Comparison of ENCODE assay signal across 5 mouse cellular contexts in the genomic region with DNA sequence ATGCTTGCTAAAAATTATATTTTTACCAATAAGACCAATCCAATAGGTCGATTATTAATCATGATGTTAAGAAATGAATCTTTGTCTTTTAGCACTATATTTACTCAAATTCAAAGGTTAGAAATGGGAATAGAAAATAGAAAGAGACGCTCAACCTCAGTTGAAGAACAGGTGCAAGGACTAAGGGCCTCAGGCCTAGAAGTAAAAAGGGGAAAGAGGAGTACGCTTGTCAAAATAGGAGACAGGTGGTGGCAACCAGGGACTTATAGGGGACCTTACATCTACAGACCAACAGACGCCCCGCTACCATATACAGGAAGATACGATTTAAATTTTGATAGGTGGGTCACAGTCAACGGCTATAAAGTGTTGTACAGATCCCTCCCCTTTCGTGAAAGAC.
ATAC-seq lines count a peak whose summit lies in the region.

No protein-coding gene starts in this region.

- peak; percentile 39; the same call in 1 of the 2 replicates for ATAC-seq in common myeloid progenitor, adult 5-6 weeks (replicated peaks; ENCODE audit: low read depth, poor library complexity, severe bottlenecking)
- peak; percentile 42; the same call in 1 of the 2 replicates for ATAC-seq in granulocyte monocyte progenitor cell, adult 5-6 weeks (replicated peaks; ENCODE audit: poor library complexity, severe bottlenecking)
- peak; percentile 53 to 56; a peak in 3 of 4 replicates for ATAC-seq in hematopoietic stem cell, adult 5-6 weeks (replicated peaks in 1 of 2; ENCODE audit: insufficient read depth in 1 of 2, low FRiP score in 2 of 2, low TSS enrichment in 1 of 2, low read depth in 1 of 2, poor library complexity in 2 of 2, severe bottlenecking in 2 of 2)
- ATAC-seq in megakaryocyte, adult 5-6 weeks (ENCODE audit: poor library complexity, severe bottlenecking), result 0 out of 2 replicates have a peak, but pooled peaks have one; percentile 22
- ATAC-seq in megakaryocyte progenitor cell, adult 5-6 weeks (replicated peaks; ENCODE audit: poor library complexity), result 0 out of 2 replicates have a peak, but pooled peaks have one; percentile 26

Comparison
In these comparisons a context has a peak if more than half of its experiments do, and no peak if none do; other contexts are left out.
1. Peak in every context shown above with its lines: ATAC-seq.